Mouse (Mus musculus) gastrocnemius, adult 18-20 months (tissue): ENCODE measurements around the gene Ldlrad3. TPM values are rescaled to one million over a fixed set of nuclear protein-coding genes. Genes with fewer than 3 reads are reported as not detected.

Source experiments
- DNase-seq: peaks from one replicate; pipeline ENCODE4 v3.0.0; 2021; ENCODE audit warnings: low spot score
- total RNA-seq, 2 experiments: library from RNA; stranded (reverse); gene quantifications; 2 replicates each; pipeline ENCODE4 v1.2.3; 2021

Ldlrad3 gene
- total RNA-seq, 2 experiments from 2014 or later = 2.9 to 4.9 TPM

DNA sequence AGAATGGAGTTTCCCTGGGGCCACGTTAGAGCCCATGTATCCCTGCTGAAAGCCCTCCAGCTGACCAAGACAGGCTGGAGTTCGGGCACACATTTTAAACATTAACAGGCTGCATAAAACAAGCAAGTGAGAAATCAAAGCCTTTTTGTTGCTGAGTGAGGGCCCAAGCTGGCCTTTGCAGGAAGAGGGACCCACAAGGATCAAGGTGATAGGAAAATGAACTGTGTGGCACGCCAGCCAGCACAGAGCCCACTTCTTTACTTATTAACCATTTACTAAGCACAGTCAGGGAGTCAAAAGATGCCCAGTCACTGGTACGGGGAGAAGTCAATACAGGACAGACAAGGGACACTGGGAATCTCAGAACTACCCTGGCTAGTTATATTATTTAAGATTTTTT lies 218.6 kb downstream of the Ldlrad3 start:
- no peak for DNase-seq

- no peak for DNase-seq
Observed at GRCm38 (mm10) chr2:101967152-101967551, 219.0 kb downstream of the Ldlrad3 start.

DNA sequence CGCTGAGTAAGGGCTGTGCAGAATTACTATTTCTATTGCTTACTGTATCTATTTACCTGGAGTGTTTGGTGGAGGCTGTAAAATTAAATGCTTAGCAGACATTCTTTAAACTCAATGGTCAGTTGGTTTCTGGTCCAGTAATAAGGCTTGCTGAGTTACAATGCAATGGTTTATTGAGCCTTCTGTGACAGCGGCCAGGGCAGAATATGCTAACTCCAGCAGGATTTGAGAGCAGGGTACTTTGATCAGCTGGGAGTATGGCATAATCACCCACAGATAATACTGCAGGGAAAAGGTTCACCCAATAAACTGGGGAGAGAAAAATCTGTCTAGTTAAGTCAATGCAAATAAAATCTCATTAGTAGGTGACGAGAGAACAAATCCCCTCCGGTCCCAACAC lies 220.2 kb downstream of the Ldlrad3 start:
- DNase-seq = no peak

DNA sequence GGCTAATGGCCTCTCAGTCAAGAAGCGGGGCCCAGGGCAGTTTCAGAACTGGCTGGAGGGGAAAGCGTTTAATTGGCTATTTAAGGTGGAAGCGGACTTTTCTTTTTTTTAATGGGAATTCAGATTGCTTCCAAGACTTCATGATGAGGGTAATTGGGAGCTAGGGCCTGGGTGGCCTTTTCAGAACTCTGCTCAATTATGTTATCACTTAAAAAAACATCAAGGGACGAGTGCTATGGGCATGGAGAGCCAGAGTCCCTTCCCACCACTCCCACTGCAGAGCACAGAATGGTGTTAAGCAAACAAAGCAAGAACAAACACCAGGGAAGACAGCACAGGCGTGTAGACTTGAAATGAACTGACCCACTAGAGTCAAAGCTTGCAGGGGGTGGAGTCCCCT lies 220.7 kb downstream of the Ldlrad3 start:
- DNase-seq = no peak

DNA sequence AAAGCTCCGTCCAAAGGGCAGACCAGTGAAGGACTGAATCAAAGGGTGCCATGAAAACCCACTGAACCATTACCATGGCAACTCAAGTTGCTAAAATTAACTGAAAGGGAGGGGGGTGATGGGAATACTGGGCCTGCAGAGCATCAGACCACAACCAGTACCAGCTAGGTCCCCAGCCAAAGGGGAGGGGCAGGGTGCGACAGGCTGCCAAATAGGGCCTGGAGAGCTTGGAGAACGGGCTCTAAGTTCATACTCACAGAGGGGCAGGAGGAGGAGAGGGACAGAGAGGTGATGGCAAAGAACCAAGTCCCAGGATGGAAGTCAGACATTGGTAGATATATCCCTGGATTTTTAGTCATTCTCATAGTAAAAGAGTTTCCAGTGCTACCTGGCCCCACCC lies 222.8 kb downstream of the Ldlrad3 start:
- no peak for DNase-seq

DNA sequence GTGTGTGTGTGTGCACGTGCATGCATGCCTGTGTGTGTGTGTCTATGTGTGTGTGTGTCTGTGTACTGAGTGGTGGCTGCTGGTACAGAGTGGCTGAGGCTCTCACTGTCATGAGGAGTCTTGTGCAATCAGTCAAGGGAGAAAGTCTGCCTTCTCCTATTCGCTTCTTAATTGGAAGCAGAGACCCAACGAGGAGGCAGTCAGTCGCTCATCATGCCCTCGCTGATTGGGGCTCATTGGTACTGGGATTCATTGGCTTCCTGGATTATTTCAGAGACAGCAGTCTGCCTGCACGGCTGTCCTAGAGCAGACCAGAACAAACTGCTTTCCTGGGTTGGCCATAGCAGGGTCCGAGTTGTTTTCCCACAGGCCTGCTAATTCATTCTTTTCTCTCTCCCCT lies 223.8 kb downstream of the Ldlrad3 start:
- DNase-seq = no peak

DNA sequence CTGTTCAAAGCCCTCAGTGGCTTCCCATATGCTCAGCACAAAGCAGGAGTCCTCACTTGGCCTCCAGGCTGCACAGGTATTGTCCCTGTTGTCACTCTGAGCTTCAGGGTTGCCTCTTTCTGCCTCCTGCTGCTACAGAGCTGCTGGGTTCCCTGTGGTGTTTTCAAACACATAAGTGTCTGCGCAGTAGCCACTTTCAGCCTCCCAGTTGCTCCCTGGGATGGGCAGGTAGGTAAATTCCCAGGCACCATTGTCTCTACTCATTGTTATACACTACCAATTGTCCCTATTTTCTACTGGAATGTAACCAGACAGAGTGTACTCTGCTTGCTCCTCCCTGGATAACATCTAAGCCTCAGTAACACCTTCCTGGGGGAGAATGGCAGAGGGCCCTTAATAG lies 224.8 kb downstream of the Ldlrad3 start:
- DNase-seq = no peak

DNA sequence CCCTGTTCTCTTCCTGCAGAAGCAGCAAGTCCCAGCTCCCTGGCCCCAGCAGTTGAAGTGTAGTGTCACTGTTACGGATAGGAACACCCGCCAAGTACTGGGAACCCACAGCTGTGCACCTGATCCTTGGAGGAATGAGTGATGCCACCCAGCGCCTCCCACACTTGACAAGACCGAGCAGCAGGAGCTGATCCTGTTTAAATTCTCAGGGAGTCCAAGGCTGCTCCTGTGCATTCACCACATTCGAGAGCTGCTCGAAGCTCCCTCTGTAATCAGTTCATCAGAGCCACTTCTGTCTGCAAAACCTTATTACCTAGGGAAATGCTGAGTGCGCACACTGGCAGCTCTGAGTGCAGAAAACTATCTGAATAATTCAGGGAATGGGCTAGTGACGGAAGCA lies 225.5 kb downstream of the Ldlrad3 start:
- no peak for DNase-seq

GRCm38 (mm10) chr2:101956125-101956524 lies 230.1 kb downstream of the Ldlrad3 start:
- DNase-seq = no peak

DNA sequence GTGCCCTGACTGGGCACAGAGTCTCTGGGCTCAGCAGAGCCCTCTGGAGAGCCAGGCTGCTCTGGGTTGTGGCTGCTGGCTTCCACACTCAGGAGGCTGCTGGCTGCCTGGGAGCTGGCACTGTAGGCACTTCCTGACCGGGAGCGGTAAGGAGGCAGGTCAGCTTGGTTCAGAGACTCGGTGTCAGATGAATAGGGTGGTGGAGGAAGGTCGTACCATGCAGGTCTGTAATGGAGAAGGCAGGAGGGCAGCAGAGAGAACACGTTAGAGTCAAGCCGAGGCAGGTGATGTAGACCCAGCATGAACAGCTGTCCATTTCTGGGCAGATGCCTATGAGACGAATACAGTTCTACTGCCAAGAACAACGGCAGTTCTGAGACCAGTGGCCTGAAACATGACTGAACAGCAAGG lies 233.2 kb downstream of the Ldlrad3 start:
- DNase-seq = no peak

DNA sequence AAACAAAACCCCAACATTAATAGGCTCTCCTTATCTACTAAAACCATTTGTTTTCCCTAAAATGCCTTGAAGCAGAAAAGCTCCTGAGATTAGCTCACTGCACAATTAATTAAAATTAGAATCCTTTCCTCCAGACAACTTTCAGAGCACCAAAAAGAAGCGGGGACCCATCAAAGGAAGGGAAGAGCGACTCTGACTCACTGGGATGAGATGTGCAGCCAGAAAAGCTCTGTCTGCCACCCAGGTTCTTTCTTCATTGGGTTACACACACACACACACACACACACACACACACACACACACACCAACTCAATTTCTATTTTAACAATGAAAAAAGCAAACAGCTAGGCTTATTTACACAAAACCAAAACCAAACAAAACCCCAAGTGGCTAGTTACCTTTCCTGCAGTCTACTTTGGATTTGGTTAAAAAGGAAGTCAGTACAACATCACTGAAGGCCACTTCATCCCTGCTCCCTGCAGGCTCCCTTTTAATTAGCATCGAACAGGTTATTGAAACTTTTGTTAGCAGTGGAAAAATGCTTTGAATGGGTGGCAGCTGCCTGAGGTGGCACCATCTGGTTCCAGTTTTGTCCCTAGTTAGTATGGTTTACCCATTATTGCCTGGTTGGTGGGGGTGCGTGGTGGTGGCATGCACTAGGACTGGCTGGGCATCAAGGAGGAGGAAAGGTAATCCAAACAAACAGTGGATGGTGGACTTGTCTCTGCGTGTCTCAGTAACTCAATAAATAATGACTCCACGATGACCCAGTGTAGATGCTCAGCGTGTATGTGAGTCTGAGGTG lies 235.3 kb downstream of the Ldlrad3 start:
- DNase-seq = no peak

- no peak for DNase-seq
Observed at GRCm38 (mm10) chr2:101935006-101935405, 251.2 kb downstream of the Ldlrad3 start.

DNA sequence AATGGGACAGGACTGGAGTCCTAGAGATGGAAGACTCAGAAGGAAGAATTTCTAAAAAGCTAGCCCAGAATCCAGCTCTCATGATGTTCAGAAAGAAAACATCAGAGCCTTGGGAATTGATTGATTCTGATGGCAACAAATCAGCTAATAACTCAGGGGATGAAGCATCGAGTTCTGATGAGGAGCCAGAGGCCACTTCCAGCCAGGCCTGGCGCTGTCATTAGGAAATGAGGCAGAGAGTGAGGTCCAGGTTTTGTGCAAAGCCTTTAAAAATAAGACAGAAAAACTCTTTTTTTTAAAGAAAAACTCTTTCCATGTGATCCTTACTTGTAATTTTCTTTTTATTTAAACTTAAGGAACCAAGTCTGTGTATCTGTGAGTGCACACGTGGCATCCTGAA lies 252.9 kb downstream of the Ldlrad3 start:
- DNase-seq = peak; percentile 12

GRCm38 (mm10) chr2:101932169-101932936 lies 253.8 kb downstream of the Ldlrad3 start:
- no peak for DNase-seq

- DNase-seq = no peak
Observed at GRCm38 (mm10) chr2:101925591-101926188, 260.5 kb downstream of the Ldlrad3 start.

DNA sequence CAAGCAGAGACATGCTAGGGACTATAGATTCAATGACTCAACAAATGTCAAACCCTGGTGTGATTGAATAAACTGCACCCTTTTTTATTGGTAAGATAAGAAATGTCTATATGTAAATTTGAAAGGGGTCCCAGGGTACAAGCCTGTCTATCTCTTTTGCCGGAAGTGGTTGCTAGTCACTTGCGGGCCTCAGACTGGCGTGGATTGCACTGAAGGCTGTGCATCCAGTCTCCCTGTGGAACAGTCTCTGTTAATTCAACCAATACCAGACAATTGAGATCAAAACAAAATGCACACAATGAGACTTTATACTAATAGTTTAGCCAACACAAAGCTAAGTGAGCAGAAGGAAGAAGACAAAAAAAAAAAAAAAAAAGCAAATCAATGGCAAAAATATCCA lies 261.0 kb downstream of the Ldlrad3 start:
- no peak for DNase-seq

DNA sequence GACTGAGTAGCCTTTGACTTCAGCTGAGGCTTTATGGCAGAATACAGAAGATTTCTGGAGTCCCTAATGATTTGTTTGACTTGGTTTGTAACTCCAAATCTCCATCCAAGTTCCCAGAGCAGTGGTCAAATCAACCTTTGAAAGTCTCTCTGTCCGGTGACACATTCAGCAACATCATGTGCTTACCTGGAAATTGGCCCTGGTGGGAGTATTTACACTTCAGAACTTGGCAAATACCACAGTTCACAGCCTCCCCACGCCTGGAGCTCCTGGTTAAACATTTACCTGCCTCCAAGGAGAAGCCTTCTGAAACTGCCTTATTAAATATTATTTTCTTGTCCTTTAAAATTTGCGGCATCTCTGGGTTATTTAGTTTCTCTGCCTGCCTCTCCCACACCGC lies 263.0 kb downstream of the Ldlrad3 start:
- no peak for DNase-seq

DNA sequence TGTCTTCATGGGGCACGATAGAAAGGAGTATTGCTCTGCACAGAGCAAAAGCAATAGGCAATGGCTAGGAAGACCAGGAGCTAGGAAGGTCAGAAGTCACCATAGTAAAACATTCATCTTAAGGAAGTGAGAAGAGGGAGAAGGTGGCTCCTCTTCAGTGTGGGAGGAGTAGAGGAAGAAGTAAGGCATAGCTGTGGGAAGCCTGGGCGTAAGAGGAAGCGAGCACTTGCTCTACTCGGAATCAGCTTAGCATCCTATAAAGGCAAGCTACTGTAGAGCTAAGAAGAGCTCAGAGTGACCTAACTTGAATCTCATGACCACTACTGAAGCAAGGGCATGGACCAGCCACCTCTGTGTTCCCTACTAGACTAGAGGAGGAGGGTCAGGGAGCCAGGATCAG lies 263.9 kb downstream of the Ldlrad3 start:
- DNase-seq = no peak

- no peak for DNase-seq
Observed at GRCm38 (mm10) chr2:101920136-101920554, 266.0 kb downstream of the Ldlrad3 start.

- DNase-seq = no peak
Observed at GRCm38 (mm10) chr2:101918518-101918917, 267.7 kb downstream of the Ldlrad3 start.

DNA sequence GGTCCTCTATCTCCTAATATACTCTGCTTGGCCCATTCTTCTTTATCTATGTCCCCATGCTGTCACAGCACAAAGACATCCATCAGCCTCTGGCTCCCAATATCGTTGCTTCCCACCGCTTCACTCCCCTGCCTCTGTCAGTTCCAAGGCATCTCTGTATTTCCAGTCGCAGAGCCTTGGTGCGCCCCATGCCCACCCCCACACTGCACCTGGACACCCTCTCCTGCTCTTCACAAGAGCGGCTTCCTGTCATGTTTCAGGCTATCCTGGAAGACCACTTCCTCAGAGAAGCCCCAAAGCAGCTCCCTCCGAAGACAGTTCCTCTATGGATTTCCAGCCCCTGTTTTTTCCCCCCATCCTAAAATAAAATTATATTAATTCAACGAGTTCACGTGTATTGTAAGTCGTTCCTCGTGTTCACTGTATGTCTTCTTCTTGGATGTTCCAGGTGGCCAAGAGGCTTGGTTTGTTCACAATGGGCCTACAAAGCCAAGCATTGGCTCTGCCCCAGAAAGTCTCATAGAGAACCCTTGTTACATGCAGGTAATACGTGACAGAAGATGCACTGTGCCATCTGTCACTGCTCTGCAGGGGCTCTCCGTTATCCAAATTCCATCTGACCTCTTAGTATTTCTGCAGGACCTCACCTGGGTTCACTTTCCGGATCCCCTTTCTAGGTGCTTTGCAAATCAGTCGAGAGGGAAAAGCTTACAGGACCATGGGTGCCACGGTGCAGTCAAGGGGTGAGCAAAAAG lies 276.7 kb downstream of the Ldlrad3 start:
- DNase-seq = no peak

GRCm38 (mm10) chr2:101908773-101909172 lies 277.4 kb downstream of the Ldlrad3 start:
- no peak for DNase-seq
